Mouse (Mus musculus) R1 (cell line): ENCODE measurements around the gene Serinc2.

Source experiments
- DNase-seq: peaks from one replicate; pipeline ENCODE4 v3.0.0-alpha.2; 2018; ENCODE audit warnings: low read depth, low spot score

Serinc2 gene

GRCm38 (mm10) chr4:130279105-130279504, at the start of gene Serinc2:
Gene Serinc2, minus strand, starts transcription at chr4:130279205.
- no peak for DNase-seq

GRCm38 (mm10) chr4:130327366-130327765, 48.4 kb upstream of the Serinc2 start:
- no peak for DNase-seq

GRCm38 (mm10) chr4:130325446-130325845, 46.4 kb upstream of the Serinc2 start:
- peak; percentile 70 for DNase-seq

GRCm38 (mm10) chr4:130323607-130324006, 44.6 kb upstream of the Serinc2 start:
- DNase-seq = no peak

- DNase-seq = no peak
These were observed 44.2 kb upstream of the Serinc2 start for GRCm38 (mm10) chr4:130323165-130323564.

- DNase-seq = no peak
These were observed 43.6 kb upstream of the Serinc2 start for GRCm38 (mm10) chr4:130322567-130322966.

GRCm38 (mm10) chr4:130321640-130322039, 42.6 kb upstream of the Serinc2 start:
- no peak for DNase-seq

- DNase-seq = peak; percentile 59
These were observed 40.6 kb upstream of the Serinc2 start for GRCm38 (mm10) chr4:130319564-130319963.

GRCm38 (mm10) chr4:130318122-130318521, 39.1 kb upstream of the Serinc2 start:
- DNase-seq = no peak

GRCm38 (mm10) chr4:130316691-130317090, 37.7 kb upstream of the Serinc2 start:
- peak; percentile 51 for DNase-seq

GRCm38 (mm10) chr4:130315771-130316527, 36.9 kb upstream of the Serinc2 start:
- no peak for DNase-seq

- DNase-seq = no peak
These were observed 34.5 kb upstream of the Serinc2 start for GRCm38 (mm10) chr4:130313552-130313951.

- no peak for DNase-seq
These were observed 33.5 kb upstream of the Serinc2 start for GRCm38 (mm10) chr4:130312526-130312925.

GRCm38 (mm10) chr4:130309254-130309653, 30.2 kb upstream of the Serinc2 start:
- DNase-seq = no peak

GRCm38 (mm10) chr4:130308231-130309081, 29.5 kb upstream of the Serinc2 start, which contains the start of the genes Fabp3 and Gm10570:
Gene Fabp3, plus strand, starts transcription at chr4:130308595.
Gene Gm10570, minus strand, starts transcription at chr4:130308674.
- DNase-seq = peak; percentile 70

- peak; percentile 91 for DNase-seq
These were observed 28.8 kb upstream of the Serinc2 start for GRCm38 (mm10) chr4:130307851-130308230.

GRCm38 (mm10) chr4:130306796-130307630, 28.0 kb upstream of the Serinc2 start:
- peak; percentile 78 for DNase-seq

GRCm38 (mm10) chr4:130304746-130305145, 25.7 kb upstream of the Serinc2 start:
- peak; percentile 85 for DNase-seq

- DNase-seq = peak; percentile 85
These were observed 23.4 kb upstream of the Serinc2 start for GRCm38 (mm10) chr4:130302285-130302870.

GRCm38 (mm10) chr4:130299629-130300018, 20.6 kb upstream of the Serinc2 start:
- DNase-seq = no peak
